Mouse (Mus musculus): ENCODE measurements around the gene Rspo1.

The Rspo1 gene

GRCm38 (mm10) chr4:125034341-125034740 is 48.1 kb downstream of the Rspo1 start:
- DNase-seq, result no peak

GRCm38 (mm10) chr4:125044454-125044853 is 58.2 kb downstream of the Rspo1 start:
- no peak for DNase-seq

DNA sequence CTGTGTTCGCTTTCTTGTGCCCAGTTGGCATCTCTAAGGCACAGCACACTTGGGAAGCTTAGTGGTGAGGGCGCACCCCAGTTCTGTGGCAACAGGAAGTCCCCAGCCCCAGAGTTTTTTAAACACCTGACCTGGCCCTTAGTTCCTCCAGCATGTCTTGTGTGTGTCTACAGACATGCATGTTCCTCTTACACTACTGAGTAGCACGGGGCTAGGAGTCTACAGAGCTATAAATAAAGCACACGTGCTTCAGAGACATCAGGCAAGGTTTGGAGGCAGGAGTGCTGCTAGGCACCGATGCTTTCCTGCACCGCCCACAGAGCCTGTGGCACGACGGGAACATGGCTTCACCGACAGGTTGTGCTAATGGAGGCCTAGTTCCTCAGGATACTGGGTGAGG is 69.2 kb downstream of the Rspo1 start:
- DNase-seq, result no peak

GRCm38 (mm10) chr4:125056476-125056875 is 70.2 kb downstream of the Rspo1 start:
- DNase-seq, result no peak

- no peak for DNase-seq
Observed at GRCm38 (mm10) chr4:125057273-125057672, 71.0 kb downstream of the Rspo1 start.

DNA sequence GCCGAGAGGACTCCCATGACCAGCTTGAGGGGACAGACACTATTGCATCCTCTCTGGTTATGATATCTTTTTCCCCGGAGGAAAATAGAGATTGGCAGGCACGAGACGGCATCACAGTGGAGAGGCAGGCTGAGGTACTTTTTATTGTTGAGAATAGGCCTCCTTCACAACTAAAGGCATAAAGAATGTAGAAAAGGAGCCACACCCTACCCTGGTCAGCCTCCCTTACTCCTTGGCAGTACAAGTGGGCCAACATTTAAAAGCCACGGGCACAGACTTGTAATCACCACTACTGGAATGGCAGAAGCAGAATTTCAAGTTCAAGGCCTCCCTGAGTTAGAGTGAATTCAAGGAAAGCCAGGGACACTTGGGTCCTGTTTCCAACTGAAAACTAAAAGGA is 71.8 kb downstream of the Rspo1 start:
- DNase-seq, result no peak
